Mouse (Mus musculus) regulatory T cell (primary cell): Measurements from ENCODE around the gene Tmem208.

Experiments used
- in situ Hi-C: fragments of 300-600 bp; cut with MboI, MseI; formaldehyde crosslinking; loops from one replicate; pipeline ENCODE4 v1.15.1; 2025; ENCODE audit warnings: high pct_unique_total_duplicates

The Tmem208 gene

GRCm38 (mm10) chr8:105350186-105350585 is 24.0 kb downstream of the Tmem208 start:
- in situ Hi-C loops, result no loop called here

- in situ Hi-C loops, result no loop called here
These were observed 27.5 kb downstream of the Tmem208 start for GRCm38 (mm10) chr8:105353583-105354135.

GRCm38 (mm10) chr8:105354549-105354948 is 28.4 kb downstream of the Tmem208 start:
- in situ Hi-C loops, result no loop called here

GRCm38 (mm10) chr8:105355179-105356024 is 29.2 kb downstream of the Tmem208 start:
- in situ Hi-C loops, result no loop called here

- in situ Hi-C loops, result no loop called here
These were observed 30.5 kb downstream of the Tmem208 start for GRCm38 (mm10) chr8:105356681-105357080.

- in situ Hi-C loops, result no loop called here
These were observed 33.1 kb downstream of the Tmem208 start for GRCm38 (mm10) chr8:105359208-105359607.

DNA sequence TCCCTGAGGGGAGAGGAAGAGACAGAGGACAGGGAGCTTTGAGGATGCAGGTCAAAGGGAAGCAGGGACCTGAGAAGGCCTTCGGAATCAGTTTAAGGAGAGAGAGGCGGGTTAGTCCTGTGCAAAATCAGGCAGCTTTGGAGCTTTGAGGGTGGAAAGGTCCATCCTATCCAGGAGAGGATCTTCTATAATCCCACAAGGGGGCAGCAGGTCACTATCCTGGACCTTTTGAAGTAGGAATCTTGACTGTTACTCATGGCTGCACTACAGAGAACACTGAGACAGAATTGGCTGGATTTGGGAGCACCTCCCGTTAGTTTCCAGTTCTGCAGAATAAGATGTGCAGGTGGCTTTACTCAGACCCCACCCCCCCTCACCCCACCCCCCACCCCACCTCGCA is 33.5 kb downstream of the Tmem208 start:
- in situ Hi-C loops, result no loop called here

GRCm38 (mm10) chr8:105361751-105362702 is 35.9 kb downstream of the Tmem208 start:
- in situ Hi-C loops, result no loop called here

DNA sequence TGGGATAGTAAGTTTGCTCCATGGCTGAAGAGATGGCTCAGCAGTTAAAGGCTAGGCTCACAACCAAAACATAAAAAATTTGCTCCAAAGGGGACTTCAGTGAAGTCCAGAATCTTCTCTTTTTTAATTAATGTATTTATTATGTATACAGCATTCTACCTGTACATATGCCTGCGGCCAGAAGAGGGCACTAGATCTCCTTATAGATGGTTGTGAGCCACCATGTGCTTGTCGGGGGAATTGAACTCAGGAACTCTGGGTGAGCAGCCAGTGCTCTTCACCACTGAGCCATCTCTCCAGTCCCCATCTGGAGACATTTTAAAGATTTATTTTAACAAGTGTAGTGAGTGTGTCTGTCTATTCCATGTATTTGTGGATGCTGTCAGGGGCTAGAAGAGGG is 41.0 kb downstream of the Tmem208 start:
- in situ Hi-C loops, result no loop called here

GRCm38 (mm10) chr8:105372473-105372872 is 46.3 kb downstream of the Tmem208 start:
- in situ Hi-C loops, result no loop called here

GRCm38 (mm10) chr8:105373032-105373431 is 46.9 kb downstream of the Tmem208 start, which contains the start of gene Plekhg4:
Gene Plekhg4, plus strand, starts transcription at chr8:105373274.
- in situ Hi-C loops, result no loop called here

DNA sequence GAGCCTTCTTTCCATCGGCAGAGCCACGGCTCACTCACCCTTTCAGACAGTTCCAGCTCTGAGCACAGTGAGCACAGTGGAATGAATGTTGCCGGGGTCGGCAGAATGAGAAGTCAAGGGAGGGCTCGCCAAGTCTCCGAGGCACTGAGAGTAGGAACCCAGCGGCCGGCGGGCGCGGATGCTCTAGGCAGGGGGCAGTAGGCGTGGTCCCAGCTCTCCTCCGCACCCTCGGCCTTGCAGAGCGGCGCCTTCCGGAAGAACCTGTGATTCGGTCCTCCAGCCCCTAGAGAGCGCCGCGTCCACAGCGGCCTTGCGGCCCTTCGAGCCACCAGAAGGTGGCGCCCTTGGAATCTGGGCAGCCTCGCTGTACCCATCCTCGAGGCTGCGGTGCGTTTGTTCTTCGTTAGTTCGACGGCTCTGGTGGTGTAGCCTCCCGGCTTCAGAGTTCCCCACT is 48.4 kb downstream of the Tmem208 start:
- in situ Hi-C loops, result no loop called here

DNA sequence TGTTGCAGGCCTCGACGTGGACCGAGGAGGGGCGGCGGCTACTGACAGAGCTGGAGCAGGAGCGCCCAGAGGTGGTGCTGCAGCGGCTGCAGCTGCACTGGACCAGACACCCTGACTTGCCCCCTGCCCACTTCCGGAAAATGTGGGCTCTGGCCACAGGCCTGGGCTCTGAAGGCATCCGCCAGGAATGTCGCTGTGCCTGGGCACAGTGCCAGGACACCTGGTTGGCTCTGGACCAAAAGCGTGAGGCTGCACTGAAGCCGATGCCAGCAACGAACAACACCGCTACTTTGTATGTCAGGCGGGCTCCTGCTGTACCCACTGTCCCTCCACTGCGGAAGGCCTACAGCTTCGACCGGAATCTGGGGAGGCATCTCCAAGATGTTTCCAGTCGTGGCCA is 52.5 kb downstream of the Tmem208 start:
- in situ Hi-C loops, result no loop called here

DNA sequence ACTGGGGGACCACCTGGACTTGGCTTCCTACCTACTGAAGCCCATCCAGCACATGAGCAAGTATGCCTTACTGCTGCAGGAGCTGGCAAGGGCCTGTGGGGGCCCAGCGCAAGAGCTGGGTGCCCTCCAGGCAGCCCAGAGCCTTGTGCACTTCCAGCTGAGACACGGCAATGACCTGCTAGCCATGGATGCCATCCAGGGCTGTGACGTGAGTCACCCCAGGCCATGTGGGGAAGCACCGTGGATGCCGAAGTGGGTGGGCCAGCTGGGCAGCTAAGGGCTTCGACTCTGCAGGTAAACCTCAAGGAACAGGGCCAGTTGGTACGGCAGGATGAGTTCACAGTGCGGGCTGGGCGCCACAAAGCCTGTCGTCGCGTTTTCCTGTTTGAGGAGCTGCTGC is 54.2 kb downstream of the Tmem208 start:
- in situ Hi-C loops, result no loop called here

DNA sequence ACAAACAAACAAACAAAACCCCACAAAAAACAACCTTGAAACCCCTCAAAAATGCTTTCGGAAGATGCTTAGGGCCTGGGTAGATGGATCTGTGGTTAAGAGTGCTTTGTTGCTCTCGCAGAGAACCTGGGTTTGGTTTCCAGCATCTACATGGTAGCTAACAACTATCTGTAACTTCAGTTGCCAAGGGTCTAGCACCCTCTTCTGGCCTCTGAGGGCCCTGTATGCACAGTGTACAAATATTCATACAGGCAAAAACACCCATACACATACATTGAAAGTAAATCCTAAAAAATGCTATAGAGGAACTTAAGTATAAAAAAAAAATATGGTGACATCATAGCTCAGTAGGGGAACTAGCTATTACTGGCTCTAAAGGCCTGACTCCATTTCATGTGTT is 57.9 kb downstream of the Tmem208 start:
- in situ Hi-C loops, result no loop called here
